Mouse (Mus musculus) myocyte (in vitro differentiated cells): ENCODE data around the gene Msi2.

Source experiments
- CEBPB ChIP-seq: IDR thresholded peaks from 2 replicates; pipeline ENCODE4 v1.6.1; 2011; ENCODE audit warnings: mild to moderate bottlenecking, moderate library complexity; ENCODE audit not compliant: poor library complexity, insufficient read depth, severe bottlenecking
- E2F4 ChIP-seq: IDR thresholded peaks from one replicate; pipeline ENCODE4 v1.6.1; 2011; ENCODE audit warnings: mild to moderate bottlenecking, control low read depth, moderate library complexity; ENCODE audit not compliant: insufficient read depth
- MAX ChIP-seq: IDR thresholded peaks from one replicate; pipeline ENCODE4 v1.6.1; 2011; ENCODE audit warnings: low read depth, mild to moderate bottlenecking, control low read depth
- MYOD1 ChIP-seq, 3 experiments: IDR thresholded peaks; one replicate each; pipeline ENCODE4 v1.6.1; 2011; ENCODE audit warnings: control low read depth in 2 of 3, low read depth in 2 of 3, mild to moderate bottlenecking in 2 of 3, moderate library complexity in 1 of 3; ENCODE audit not compliant: insufficient read length in 2 of 3, control insufficient read depth in 1 of 3
- MYOG ChIP-seq, 3 experiments: IDR thresholded peaks; one replicate each; pipeline ENCODE4 v1.6.1; 2011; ENCODE audit warnings: control low read depth in 2 of 3, low read depth in 2 of 3, mild to moderate bottlenecking in 2 of 3; ENCODE audit not compliant: insufficient read length in 2 of 3, control insufficient read depth in 1 of 3, insufficient read depth in 1 of 3
- POLR2A ChIP-seq: IDR thresholded peaks from one replicate; pipeline ENCODE4 v1.6.1; 2011; ENCODE audit warnings: low read depth, mild to moderate bottlenecking, control low read depth, moderate library complexity; ENCODE audit not compliant: insufficient read length
- POLR2AphosphoS2 ChIP-seq: IDR thresholded peaks from one replicate; pipeline ENCODE4 v1.6.1; 2011; ENCODE audit warnings: low read depth, control low read depth; ENCODE audit not compliant: insufficient read length
- REST ChIP-seq: IDR thresholded peaks from one replicate; pipeline ENCODE4 v1.6.1; 2011; ENCODE audit warnings: mild to moderate bottlenecking, control low read depth, moderate library complexity; ENCODE audit not compliant: insufficient read depth, insufficient read length
- SRF ChIP-seq: IDR thresholded peaks from one replicate; pipeline ENCODE4 v1.6.1; 2011; ENCODE audit warnings: low read depth; ENCODE audit not compliant: control insufficient read depth, insufficient read length
- TCF12 ChIP-seq: IDR thresholded peaks from one replicate; pipeline ENCODE4 v1.6.1; 2011; ENCODE audit warnings: mild to moderate bottlenecking, control low read depth; ENCODE audit not compliant: poor library complexity, insufficient read depth, severe bottlenecking
- USF1 ChIP-seq: IDR thresholded peaks from one replicate; pipeline ENCODE4 v1.6.1; 2011; ENCODE audit warnings: low read depth, mild to moderate bottlenecking, control low read depth, moderate library complexity

DNA sequence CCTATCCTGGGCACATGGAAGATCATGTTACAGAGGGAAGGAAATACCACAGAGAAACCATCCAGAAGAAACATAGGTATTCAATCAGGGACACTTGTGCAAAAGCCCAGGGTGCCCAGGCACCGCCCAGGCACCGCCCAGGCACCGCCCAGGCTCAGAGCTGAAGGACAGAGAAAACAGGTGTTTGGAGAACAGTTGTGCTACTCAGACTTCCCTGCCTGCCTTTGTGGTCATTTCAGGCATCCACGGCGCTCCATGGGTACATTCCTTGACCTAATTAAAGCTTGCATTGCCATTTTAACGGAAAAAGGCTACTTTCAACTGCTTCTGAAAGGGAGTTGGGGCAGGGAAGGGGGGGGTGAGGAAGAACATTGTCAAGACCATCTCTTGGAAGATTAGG is 40.1 kb upstream of the Msi2 start:
- TF ChIP-seq POLR2A (no peak), USF1 (no peak), MYOG (IDR thresholded peaks at IDR 0.05; ENCODE audit: control insufficient read depth in 1 of 3, insufficient read depth in 1 of 3, insufficient read length in 2 of 3, low read depth in 2 of 3) (peak; percentile 65 to 96 (median 76)), POLR2AphosphoS2 (no peak), SRF (no peak), CEBPB (no peak), E2F4 (no peak), MAX (no peak), MYOD1 (IDR thresholded peaks at IDR 0.05; ENCODE audit: control insufficient read depth in 1 of 3, insufficient read length in 2 of 3, low read depth in 2 of 3) (peak; percentile 20 to 95 (median 94)), TCF12 (peak; percentile 44), REST (no peak)
